Mouse (Mus musculus): Measurements from ENCODE around the gene Negr1.
A peak's percentile ranks its signal among the peaks of the same experiment; 100 is the strongest.

Negr1 gene

DNA sequence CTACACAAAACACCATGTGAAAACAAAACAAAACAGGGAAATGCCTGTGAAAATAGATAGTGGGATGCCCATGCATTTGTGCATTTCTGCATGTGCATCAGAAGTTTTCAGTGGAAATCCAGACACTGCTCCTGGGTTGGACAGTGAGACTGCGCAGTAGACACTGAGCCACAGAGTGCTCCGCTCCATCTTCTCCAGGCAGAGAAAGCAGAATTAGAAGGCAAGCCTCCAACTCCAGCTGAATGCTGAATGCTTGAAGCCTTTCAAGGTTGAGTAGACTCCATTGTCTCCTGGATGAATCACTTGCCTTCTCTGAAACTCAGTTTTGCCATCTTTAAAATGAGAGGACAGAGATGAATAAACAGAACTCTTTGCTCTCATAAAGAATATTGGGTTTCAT, 546.6 kb downstream of the Negr1 start:
- no peak for DNase-seq (ENCODE audit: low spot score)

GRCm38 (mm10) chr3:157109308-157109707, 547.7 kb downstream of the Negr1 start:
- peak; percentile 55 for DNase-seq (ENCODE audit: low spot score)

- DNase-seq (ENCODE audit: low spot score): no peak
These were observed 553.6 kb downstream of the Negr1 start for GRCm38 (mm10) chr3:157115105-157115760.

- DNase-seq (ENCODE audit: low spot score): no peak
These were observed 554.4 kb downstream of the Negr1 start for GRCm38 (mm10) chr3:157116024-157116423.

DNA sequence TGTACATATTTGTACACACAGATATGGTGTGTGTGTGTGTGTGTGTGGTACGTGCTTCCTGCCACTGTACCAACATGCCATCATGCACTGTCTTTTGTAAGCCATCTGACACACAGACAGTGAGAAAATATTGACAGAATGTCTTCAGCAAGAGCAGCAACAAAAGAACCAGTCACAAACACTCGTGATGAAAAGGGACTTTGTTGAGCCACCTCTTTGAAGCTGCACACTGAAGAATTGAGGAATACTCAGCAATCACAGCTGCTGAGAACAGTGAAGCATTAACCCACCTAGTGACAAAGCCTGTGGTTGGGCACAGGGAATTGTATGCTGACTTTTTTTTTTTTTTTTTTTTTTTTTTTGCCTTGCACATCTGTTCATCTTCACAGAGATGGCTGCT, 558.3 kb downstream of the Negr1 start:
- no peak for DNase-seq (ENCODE audit: low spot score)

DNA sequence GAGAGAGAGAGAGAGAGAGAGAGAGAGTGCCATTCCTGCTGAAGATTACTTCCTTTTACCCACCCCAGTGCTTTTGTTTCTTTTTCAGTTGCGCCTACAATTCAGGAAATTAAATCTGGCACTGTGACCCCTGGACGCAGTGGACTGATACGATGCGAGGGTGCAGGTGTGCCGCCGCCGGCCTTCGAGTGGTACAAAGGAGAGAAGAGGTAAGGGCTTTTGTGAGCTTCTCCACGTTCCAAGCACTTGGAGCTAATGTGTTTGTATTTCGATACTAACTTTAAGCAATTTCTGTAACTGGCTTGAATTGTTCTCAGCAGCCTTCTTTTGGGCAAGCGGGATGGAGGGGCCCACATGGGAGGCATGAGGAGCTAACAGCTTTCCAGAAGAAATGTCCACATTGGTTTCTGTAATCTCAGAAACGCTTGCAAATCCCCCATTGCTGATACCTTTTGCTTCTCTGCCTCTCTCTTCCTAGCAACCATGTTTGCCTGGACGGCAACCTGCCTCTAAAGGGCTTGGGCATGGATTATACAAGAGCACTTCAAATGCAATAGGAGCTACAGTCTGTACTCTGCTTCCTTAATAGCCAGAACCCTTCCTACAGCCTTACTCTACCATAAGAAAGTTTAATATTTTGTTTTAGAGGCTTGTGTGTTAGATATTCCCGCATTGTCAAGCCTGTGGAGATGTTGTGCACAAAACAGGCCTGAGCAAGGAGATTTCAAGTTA, 584.7 kb downstream of the Negr1 start:
- no peak for DNase-seq (ENCODE audit: low spot score)

GRCm38 (mm10) chr3:157154902-157155301, 593.3 kb downstream of the Negr1 start:
- no peak for DNase-seq (ENCODE audit: low spot score)

DNA sequence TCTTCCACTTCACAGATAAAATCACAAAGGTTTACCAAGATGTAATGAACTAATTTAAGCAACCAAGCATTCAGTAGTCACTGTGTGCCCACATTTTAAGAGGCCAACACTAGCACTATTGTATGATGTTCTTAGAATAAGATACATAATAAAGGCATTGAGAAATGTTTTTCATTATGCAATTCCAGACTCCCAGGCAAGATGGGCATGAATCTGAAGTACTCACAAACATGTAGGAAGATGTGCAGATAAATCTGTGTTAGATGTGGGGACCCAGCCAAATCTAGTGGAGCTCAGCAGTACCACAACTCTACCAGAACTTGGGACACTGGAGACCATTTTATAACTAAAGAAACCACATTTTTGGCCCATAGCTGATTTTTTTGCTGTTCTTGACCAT, 593.9 kb downstream of the Negr1 start:
- DNase-seq (ENCODE audit: low spot score): no peak

DNA sequence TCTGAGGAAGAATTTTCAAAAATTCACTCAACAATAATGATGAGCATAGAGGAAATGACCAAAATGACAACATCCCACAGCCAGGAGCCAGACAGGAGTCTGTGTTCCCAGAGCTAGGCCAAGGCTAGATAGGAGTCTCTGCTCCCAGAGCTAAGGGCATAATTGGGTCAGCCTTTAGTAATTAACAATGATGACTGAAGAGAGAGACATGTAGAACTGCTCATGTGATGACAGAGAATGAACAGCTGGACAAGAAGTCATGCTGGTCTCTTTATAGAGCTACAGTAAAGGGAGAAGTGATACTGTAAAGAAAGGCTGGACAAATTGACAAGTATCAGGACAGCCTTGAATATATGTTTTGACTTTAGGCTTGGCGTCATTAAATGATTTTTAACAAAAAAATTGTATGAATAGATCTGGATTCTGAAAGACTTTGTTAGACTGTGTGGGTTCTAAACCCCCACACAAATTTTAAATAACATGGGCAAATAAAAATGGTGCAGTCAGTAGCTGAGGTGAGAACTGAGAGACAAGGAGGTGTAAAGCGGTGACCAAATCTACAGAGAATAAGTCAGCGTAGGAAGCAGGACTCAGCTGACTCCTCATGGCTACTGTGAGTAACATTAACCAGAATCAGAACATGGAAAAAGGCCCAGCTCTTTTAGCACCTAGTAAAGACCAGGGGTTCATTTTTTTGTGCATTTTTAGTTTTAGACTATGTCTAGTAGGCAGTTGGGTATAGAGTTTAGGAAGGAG, 603.4 kb downstream of the Negr1 start:
- DNase-seq (ENCODE audit: low spot score): no peak

DNA sequence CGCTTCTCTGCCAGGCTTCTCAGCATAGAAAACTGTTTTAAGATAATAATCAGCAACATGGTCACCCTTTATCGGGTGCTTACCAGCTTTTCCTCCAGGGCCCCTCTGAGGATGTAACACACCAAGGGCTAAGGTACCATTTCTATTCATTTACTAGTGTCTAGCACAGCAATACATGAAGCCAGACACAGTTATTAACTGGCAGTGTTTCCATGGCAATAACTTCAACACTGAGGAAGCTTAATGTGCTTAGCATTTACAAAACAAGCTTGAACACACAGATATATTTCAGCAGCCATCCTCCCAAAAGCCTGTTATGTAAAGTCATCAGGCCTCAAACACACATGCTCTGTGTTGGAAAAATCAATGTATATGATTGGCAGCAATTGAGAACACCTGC, 620.4 kb downstream of the Negr1 start:
- DNase-seq (ENCODE audit: low spot score): no peak

DNA sequence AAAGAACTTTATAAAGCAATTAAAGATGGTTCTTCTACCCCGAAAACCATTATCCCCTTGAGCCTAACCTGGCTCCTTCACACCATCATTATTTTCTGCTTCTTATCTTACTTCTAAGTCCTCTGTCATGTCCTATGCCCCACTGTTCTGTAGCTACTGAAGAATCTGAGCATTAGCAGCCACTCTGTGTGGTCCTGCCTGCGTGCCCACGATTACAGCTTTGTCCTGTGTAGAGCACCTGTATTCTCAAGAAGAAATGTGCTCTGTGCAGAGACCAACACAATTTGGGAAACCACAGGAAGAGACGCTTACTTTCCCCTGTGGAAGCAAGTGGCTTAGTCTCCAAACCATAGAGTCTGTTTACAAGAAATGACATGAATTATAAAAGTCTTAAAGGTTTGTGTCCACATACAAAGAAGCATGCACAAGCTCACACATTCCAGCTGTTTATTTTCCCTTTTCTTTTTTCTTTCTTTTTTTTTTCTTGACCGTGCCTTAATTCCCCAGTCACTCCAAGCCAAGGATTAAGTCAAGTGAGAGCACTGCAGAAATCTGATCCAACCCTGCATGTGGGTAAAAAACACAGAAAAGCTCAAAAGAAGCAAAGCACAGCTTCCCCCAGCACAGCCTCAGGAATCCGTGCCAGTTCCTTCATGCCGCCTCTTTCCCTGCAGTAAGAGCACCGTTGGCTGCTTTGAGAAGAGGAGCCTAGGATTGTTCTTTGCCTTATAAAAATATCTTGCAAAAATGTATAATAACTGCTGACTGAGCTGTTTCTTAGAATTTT, 627.5 kb downstream of the Negr1 start:
- no peak for DNase-seq (ENCODE audit: low spot score)

GRCm38 (mm10) chr3:157189834-157190233, 628.2 kb downstream of the Negr1 start:
- no peak for DNase-seq (ENCODE audit: low spot score)

GRCm38 (mm10) chr3:157190551-157190950, 629.0 kb downstream of the Negr1 start:
- DNase-seq (ENCODE audit: low spot score): no peak

- DNase-seq (ENCODE audit: low spot score): peak; percentile 28
These were observed 630.4 kb downstream of the Negr1 start for GRCm38 (mm10) chr3:157192021-157192420.

GRCm38 (mm10) chr3:157193141-157193540, 631.5 kb downstream of the Negr1 start:
- no peak for DNase-seq (ENCODE audit: low spot score)

DNA sequence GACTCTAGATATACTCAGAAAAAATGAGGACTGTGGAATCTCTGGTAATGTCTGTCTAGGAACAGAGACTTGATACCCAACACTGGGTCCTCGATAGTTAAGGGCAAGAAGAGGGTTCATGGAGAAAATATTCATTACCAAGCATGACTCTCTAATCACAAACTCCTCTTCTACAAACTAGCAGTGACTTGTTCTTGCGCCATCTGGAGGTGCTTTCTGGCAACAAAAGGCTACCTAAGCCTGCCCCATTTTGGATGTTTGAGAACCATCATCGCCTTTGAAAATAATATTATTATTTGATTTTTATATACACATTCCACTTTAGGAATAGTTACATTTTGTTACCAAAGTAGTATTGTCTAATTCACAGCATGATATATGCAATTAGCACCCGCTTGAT, 637.1 kb downstream of the Negr1 start:
- DNase-seq (ENCODE audit: low spot score): no peak

GRCm38 (mm10) chr3:157201726-157202125, 640.1 kb downstream of the Negr1 start:
- DNase-seq (ENCODE audit: low spot score): no peak

- peak; percentile 30 for DNase-seq (ENCODE audit: low spot score)
These were observed 642.0 kb downstream of the Negr1 start for GRCm38 (mm10) chr3:157203573-157203972.

DNA sequence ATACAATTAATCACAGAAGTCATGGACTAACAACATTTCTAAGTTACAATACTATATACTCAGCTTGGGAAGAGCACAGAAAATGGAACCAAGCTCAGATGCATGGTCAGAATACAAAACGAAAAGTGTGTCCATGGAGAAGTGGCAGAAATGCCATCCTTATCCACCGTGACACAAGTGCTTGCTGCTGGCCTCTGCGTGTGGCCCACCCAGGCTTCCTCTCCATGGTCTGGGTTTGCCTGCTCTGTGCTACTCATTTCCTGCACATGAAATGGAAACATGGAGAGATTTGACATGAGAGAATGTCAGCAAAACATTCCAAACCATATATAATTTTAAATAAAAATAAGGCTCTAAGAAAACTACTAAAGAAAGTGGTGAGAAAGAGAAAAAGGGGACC, 645.2 kb downstream of the Negr1 start:
- no peak for DNase-seq (ENCODE audit: low spot score)

DNA sequence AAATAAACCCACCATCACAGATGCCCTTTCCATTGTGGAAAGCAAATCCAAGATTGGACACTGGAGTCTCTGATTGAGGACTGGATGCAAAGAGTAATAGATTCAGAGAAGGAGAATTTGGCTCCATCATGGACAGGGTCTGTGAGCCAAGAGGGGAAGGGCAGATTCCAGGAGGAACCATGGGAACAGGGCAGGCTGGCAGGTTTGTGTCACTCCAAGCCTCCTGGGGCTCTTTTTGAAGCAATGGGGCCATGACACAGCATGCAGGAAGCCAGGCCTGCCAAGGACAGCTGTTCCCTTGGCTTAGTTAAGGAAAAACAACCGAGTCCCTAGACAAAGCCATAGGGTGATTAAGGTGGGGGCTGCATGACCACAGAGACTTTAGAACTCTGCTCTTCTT, 647.4 kb downstream of the Negr1 start:
- DNase-seq (ENCODE audit: low spot score): no peak

GRCm38 (mm10) chr3:157209386-157209785, 647.8 kb downstream of the Negr1 start:
- no peak for DNase-seq (ENCODE audit: low spot score)

Data from left cerebral cortex, adult 11 months (tissue).